Mouse (Mus musculus) R1 (cell line): ENCODE data around the gene Fgf2.
A peak's percentile ranks its signal among the peaks of the same experiment; 100 is the strongest.

Experiments
- DNase-seq: peaks from one replicate; pipeline ENCODE4 v3.0.0-alpha.2; 2018; ENCODE audit warnings: low read depth, low spot score

Fgf2 gene

DNA sequence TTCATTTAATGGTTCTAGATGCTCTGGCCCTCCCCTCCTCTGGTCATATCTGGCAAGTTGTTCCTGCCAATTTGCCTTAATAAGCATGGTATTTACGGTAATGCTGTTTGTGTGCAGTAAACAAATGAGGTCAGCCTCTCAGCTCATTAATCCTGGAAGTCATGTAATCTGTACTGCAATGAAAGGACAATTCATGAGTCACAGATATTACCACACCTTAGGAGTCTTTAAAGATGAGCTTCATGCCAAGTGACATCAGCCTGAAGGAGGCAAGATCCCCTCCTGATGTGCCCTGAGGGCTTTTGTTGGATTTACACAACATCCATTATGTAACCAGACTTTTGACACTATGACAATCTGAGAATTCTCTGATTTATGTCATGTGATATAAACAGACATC lies 6.6 kb downstream of the Fgf2 start:
- no peak for DNase-seq

DNA sequence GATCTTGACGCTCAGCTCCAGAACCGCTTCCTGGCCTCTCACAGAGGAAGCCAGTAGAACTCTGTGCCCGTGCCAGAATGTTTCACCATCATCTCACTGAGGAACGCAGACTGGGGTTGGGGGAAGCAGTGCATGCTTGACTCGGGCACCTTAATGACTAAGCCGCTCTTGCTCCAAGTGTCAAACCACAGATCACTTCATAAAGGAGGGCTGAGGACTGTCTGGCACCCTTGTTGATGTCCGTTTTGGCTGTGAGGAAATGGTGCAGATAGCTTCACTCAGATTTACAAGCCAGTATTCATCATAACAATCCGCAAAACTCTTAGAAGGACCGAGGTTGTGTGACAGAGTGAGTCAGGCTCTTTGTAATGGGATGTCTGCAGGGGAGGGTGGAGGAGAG lies 12.6 kb downstream of the Fgf2 start:
- no peak for DNase-seq

DNA sequence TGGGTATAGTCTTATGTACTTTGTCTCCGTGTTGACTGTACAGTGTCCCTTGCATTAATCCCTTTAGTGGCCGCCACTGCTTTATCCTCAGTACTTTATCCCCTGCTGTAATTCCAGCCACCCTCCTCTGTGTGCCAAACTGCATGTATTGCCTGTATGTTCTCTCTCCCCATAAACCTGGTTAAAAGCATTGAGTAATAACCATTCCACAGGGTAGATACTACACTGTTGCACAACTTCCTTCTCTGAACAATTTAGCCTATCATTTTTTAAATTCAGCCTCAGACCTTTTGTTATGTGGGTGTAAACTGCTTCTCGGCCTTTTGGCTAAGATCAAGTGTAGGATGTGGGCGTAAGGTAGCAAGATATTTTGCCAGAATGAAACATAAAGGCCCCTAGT lies 17.0 kb downstream of the Fgf2 start:
- DNase-seq, result no peak

DNA sequence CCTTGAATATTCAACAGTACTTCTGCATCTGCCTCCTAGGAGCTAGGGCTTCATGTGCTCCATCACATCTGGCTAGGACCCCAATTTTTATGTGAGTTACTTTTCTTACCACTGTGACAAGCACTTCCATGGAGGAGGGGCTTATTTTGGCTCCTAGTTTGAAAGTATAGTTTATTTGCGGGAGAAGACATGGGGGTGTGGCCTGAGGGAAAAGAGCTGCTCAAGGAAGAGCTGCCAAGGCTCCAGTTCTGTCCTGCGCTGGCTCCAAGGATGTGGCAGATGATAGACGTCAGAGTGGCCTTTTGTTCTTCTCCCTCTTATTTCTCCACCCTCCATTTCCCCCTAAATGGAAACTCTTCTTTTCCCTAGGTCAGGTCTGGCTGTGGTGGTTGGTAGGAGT lies 17.8 kb downstream of the Fgf2 start:
- no peak for DNase-seq

DNA sequence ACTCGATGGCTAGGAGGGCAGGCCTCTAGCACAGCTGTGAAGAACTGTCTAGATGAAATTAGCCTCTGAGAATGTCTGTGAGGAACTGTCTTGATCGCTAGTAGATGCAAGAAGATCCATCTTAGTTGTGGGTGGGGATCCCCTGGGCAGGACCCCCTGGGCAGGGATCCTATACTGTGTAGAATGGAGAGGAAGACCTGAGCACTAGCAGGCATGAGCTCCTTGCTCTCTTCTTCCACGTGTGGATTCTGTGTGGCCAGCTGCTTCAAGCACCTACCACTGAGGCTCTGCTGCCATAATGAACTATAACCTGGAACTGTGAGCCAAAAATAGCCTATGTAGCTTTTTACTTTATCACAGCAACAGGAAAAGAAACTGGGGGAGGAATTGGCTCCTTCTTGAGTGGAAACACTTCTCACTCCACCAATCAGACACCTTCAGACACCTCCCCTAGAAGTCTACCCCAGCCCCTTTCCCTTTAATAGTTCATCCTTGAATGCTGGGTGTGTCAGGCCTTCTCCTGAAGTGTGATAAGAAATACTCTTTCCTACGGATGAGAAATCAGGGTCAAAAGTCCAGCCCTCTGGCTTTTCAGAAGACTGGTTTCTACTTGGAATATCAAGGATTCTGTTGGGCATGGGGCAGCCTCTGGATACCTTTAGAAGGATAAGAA lies 18.4 kb downstream of the Fgf2 start:
- no peak for DNase-seq

DNA sequence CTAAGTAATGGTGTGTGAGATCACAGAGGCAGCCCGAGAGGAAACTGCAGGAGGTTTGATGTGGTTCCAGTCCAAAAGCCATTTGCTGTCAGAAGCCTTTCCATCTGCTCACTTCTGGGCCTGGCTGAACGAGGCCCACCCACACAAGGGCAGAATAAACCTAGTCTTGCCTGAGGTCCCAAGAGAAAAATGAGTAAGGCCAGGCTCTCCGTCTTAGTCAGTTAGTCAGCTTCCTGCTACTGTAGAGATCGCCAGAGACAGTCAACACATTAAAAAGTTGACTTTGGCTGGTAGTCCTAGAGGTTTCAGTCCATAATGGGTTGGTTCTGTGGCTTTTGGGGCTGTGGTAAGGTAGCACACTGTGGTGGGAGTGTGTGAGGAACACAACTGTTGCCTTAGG lies 22.3 kb downstream of the Fgf2 start:
- DNase-seq, result no peak

DNA sequence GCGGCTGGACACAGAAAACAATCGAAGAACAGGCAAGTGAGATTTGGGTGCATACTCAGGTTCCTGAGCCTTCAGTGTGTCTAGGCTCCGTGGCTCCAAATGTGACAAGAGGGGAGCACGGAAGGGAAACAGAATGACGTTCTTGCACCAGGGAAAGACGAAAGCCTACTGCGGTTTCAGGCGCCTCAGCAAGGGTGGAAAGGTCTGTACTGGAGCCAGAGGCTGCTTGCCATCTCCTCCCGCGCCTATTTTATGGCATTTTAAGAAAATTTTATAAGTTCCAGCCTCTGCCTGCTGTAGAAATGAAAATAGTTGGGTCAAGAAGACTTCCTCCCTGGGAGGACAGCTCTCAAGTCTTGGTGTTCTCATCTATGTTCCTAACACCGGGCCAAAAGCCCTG lies 25.6 kb downstream of the Fgf2 start:
- no peak for DNase-seq

DNA sequence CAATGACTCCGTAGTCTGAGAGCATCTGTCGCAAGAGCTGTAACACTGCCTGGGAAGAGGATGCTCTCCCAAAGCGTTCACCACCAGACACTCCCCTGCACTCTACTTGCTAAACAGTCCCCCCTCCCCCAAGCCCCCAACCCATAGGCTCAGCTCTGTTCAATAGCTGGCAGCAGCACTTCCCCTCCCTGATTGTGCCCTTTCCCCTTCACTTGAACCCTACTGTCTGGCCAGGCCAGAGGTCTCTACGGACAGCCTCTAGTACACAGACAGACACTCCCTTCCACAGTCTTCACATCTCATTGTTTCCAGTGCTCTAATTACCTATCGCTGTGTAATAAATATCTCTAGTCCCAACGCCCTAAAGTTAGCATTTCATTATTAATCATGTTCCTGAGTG lies 29.8 kb downstream of the Fgf2 start:
- DNase-seq, result no peak

DNA sequence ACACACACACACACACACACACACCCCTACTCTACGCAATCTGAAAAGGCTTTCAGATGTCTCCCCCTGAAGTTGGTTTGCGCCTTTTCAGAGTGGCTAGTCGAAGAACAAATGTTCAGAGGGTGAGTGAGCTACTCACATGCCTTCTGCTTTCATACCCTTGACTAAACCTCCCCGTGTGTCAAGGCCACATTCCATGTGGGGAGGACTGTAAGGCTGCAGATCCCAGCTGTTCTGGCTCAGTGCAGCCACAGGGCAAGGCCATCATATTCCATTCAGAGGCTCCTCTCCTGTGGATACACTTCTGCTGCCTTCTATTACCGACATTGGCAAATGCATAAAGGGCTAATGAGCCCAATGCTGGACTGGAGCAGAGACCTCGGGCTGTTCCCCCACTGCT lies 30.3 kb downstream of the Fgf2 start:
- DNase-seq, result no peak

DNA sequence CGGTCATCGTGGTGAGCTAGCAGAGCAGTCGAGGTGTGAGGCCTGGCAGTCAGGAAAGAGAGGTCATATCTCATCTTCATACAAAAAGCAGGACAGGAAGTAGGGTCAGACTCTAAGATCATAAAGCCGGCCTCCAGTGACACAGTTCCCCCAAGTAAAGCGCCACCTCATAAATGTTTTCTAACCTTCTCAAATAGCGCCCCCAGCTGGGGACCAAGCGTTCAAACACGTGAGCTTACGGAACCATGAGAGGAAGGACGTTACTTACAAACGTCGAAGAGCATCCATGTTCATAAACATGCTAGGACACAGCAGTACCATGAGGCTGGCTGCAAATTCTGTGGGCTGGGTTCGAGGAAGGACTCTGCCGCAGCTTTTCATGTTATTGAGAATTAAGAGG lies 31.1 kb downstream of the Fgf2 start:
- peak; percentile 24 for DNase-seq

DNA sequence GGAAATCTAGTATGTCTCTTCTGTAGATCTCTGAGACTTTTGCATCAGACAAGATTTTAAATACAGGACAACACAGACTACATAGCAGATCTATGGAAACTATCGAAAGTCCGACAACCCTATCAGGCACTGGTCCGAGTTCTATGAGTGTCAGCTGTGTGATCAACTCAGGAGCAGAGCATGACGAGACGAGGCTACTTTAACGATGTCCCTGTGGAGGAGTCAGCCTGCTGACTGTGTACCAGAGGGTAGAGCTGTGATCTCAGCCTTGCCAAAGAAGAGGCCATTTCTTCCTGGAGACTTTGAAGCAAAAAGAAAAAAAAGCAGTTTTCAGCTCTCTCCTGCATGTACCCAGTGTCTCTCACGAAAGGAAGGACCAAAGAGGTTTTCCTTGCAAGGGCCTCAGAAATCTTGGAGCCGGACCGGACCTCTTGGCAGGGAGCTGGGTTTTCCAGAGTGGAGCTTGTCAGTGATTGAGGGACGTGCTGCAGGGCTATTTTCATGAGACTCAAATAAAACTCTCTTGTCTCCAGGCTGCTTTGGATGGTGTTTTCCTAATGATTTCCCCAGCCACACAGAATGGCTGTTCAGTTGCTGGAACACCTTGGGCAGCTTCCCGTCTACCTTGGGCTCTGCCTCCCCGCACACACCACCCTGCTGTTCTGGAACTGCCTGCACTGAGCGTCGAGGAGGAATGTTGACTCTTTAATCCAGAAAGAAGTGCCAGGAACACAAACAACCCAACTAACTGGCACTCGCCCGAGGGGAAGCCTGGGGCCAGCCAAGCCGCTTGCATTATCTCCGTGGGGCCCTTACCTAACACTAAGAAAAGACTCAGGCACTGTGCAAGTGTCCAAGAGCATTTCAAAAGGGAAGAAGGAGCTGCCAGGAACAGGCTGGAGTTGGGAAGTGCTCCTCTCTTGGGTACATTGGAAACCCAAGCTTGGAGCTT lies 32.1 kb downstream of the Fgf2 start:
- DNase-seq, result no peak

DNA sequence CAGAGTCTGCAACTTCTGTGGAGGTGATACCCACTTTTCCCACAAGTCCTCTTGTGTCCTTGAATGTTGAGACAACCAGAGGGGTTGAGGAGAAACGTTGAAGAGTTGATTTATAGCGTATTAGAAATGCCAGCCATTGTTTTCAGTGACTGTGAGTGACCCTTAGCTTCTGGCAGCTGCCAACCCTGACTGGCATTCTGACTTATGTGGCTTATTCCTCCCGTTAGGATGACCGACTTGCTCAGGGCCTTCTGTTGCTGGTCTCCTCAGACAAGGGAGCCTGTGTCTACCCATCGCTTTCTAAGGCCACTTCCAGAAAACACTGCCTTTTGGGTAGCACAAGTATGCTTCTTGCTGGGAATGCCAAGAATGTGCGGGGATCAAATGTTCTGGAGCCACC lies 33.3 kb downstream of the Fgf2 start:
- no peak for DNase-seq

DNA sequence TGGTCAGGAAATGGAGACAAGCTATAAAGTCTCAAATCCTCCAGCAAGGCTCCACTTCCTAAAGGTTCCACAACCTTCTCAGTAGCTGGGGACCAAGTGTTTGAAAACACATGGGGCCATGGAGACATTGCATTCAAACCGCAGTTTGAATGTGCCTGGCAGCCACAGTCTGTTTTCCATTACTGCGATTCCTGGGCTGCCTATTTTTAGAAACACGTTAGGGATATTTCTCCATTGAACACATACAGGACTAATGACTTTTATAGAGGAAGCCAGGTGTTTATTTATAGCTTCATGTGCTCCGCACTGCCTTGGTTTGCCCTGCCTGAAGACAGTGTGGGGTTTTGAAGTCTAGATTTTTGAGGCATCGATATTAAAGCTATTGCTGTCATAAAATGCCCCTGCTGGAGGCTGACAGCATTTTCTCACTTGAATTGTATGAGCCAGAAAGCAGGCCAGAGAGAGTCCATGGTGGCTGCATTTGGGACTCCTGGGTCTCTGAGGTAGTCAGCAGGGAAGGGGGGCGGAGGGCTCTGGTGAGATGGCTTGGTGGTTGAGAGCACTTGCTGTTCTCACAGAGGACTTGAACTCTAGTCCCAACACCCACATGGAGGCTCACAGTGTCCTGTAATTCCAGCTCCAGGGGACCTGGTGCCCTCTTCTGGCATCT lies 35.1 kb downstream of the Fgf2 start:
- DNase-seq, result no peak

DNA sequence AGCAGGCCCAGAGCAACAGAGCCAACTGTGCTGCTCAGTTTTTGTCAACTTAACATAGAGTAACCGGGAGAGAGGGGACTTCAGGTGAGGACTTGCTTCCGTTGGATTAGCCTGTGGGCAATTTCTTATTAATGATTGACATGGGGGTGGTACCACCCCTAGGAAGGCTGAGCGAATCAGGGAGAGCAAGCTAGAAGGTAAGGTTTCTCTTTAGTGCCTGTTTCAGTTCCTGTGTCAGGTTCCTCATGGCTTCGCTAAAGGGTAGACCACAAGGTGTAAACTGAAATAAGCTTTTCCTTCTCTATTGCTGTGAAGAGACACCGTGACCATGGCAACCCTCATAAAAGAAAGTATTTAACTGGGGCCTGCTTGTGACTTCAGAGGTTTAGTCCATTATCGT lies 39.2 kb downstream of the Fgf2 start:
- peak; percentile 13 for DNase-seq

DNA sequence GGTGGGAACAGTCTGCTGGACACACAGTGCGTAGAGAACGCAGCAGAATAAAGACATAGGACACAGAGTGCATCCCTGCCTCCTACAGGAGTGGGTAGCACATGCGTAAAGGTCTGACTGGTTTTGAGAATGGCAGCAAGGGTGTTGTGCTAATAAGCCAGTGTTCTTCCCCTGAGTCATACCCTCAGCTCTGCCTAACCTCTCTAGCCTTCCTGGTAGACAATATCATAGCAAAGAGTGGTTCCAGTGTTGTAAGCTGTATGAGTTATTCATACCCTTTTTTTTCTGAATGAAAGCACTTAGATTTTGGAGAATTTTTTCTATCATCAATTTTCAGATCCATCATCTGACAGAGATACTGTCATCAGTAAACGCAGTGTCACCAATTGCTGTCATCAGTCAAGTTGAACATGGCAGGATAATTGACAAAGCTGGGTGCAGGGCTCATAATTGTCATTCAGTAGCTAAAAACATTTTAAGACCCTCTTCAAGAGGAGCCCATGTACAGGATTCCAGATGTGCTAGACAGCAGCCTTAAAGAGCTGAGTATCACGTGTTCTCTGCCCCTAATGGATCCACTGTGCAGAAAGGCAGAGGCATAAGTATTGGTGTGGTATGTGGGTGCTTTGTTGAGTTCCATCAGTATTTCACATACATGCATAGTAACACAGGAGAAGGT lies 48.9 kb downstream of the Fgf2 start:
- DNase-seq, result no peak

DNA sequence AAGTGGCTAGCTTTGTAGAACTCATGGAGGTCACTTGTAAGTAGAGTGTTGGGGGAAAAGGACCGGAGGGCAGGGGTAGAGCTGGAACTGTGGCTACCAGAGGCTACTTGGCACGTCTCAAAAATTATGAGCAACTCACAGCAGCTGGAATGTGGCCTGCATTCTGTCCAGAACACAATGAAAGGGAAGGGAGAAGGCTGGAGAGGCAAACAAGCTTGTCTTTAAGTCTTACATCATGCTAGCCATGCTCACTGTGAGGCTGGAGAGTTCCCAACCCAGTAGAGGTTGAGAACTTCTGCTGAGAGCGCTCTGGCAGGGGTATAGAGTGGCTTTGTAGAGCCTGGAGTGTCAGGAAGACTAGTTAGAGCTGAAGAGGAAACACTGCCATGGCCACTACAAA lies 49.5 kb downstream of the Fgf2 start:
- no peak for DNase-seq

DNA sequence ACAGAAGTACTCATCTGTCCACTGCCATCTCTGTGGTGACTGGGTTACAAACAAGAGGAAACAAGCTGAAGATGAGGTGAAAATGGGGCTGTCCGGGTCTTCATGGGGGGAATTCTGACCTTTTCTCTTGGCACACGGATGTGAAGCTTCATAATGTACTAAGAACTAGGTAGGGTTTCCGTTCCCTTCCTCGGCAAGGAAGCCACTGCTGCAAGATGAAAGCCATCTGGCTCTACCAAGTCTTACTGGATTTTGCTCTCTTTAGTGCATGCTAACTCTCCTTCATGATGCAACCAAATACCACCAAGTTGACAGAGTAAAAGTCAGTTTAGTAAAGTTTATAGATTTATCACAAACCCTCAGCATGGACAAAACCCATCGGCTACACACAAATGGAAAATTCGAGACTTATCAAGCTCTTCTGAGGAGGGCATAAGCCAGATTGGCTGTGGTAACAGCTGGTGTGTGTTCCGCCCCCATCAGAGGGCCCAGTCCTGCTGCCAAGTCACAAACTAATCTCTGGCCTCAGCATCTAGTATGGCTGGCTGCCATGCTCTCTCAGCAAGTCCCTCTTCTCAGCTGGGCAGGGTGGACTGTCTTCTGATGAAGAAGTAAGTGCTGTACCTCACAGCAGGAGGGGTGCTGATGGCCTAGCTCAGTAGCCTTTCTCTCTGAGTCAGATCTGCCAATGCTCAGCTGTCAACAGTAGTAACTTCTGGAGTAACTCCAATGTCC lies 50.7 kb downstream of the Fgf2 start:
- no peak for DNase-seq

DNA sequence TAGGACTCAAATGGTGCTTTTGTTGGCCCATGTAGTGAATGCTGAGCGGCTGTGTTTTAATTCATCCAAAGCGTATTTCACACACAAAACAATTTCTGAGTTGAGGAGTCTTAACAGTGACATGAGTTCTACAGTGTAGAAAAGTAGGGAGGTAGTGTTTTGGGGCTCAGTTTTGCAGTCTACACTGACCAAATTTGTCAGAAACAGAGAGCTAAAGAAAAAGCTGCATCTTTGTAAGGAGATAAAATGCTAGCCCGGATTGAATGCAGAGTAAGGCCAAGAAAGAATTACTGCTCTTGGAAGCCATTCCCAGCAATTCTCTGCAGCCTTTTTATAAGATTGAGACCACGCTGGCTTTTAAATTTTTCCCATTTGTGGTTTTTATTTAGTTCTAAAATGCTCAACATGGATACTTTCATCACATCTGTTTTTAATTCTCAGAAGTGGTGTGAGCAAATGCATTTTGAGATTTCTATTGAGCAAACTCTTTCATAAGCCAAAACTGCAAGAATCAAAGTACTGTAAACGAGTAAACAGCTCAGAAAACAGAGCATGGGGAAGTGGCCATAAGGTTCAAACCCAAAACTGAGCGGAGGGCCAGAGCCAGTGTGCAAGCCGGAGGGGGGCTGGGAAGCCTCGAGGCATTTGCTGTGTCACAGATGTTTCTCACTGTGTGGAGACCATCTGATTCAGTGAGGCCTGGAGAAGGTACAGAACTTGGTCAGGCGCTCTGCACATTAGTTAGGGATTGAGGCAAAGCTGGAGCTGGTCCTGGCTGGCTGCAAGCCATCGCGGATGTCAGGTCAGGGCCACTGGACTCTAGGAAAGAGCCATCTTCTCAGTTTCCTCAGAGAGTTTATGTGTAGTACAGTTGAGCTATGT lies 53.8 kb downstream of the Fgf2 start:
- no peak for DNase-seq

DNA sequence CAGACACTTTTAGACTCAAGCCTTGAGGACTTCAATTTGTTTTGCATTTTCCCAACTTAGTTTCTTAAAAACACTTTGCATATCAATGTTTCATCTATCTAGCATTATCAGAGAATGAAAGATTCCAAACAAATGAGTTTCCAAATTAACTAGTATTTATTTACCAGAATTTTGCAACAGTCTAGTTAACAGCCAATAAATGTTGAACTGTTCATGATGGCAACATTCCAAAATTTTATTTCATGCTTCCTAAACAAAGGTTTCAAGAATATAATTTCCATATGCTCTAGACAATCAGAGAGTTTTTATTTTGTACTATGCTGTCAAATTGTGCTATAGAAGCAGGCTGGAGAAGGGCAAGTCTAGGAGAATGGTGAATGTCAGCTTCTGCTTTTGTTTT lies 59.5 kb downstream of the Fgf2 start:
- DNase-seq, result no peak

DNA sequence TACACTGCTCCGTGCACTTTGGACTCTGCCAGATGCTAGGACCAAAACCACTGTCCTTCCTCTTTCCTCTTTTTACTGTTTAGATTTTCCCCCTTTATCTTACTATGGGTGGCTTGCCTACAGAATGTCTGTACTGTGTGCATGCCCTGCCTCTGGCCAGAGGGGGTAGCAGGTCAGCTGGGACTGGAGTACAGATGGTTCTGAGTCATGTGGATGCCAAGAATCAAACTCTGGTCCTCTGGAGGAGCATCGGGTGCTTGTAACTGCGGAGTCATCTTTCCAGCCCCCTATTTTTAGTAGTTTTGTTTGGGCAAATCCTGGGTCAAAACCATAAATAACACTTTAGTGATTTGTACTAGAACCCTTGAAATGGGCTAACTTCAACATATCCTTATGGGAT lies 65.3 kb downstream of the Fgf2 start:
- DNase-seq, result no peak
